Mouse (Mus musculus) midbrain, embryonic 12.5 days (tissue): Measurements from ENCODE around the gene Mlec. TPM values are rescaled to one million over a fixed set of nuclear protein-coding genes. Genes with fewer than 3 reads are reported as not detected.
A peak's percentile ranks its signal among the peaks of the same experiment; 100 is the strongest.
"Not testable (repeated sequence)": the region's sequence is repeated elsewhere in the genome, so short reads cannot be mapped to it uniquely, and the experiment has no call there.

Experiments
- ATAC-seq: fragments of 200-750 bp; cut with Nextera tagmentation; 2 replicates; pipeline ENCODE4 v1.8.0; 2017; ENCODE audit warnings: low read depth, moderate TSS enrichment, moderate library complexity; ENCODE audit not compliant: low FRiP score
- H3K27ac ChIP-seq: fragments of 300-500 bp; sonication (generic); replicated peaks from 2 replicates; pipeline ENCODE4 v1.5.1; 2016; ENCODE audit warnings: mild to moderate bottlenecking
- H3K27me3 ChIP-seq: fragments of 300-500 bp; sonication (generic); 2 replicates; pipeline ENCODE4 v1.6.1; 2016; ENCODE audit warnings: mild to moderate bottlenecking
- H3K36me3 ChIP-seq: fragments of 300-500 bp; sonication (generic); 2 replicates; pipeline ENCODE4 v1.6.1; 2016
- H3K4me1 ChIP-seq: fragments of 300-500 bp; sonication (generic); 2 replicates; pipeline ENCODE4 v1.6.1; 2016
- H3K4me2 ChIP-seq: fragments of 300-500 bp; sonication (generic); replicated peaks from 2 replicates; pipeline ENCODE4 v1.6.1; 2016; ENCODE audit warnings: mild to moderate bottlenecking, moderate library complexity
- H3K4me3 ChIP-seq: fragments of 300-500 bp; sonication (generic); 2 replicates; pipeline ENCODE4 v1.5.1; 2016; ENCODE audit warnings: mild to moderate bottlenecking
- H3K9ac ChIP-seq: fragments of 300-500 bp; sonication (generic); replicated peaks from 2 replicates; pipeline ENCODE4 v1.6.1; 2016; ENCODE audit warnings: mild to moderate bottlenecking, moderate library complexity
- H3K9me3 ChIP-seq: fragments of 300-500 bp; sonication (generic); 2 replicates; pipeline ENCODE4 v1.6.1; 2016; ENCODE audit warnings: mild to moderate bottlenecking
- WGBS: fragments of 180-500 bp; shearing (Covaris S2); methylation state at CpG from one replicate; pipeline ENCODE4 v1.1.7; 2016; 5-methylcytosine and 5-hydroxymethylcytosine counted together
- polyA plus RNA-seq: library from polyadenylated mRNA; unstranded; fragments of >200 nt; fragmentation: Nextera tagmentation; extraction: Ambion mirVana; gene quantifications from 2 replicates; pipeline ENCODE4 v1.2.1, GENCODE M21; 2016

Mlec gene
- polyA plus RNA-seq, 1 experiment from 2014 or later: 50.0 TPM

DNA sequence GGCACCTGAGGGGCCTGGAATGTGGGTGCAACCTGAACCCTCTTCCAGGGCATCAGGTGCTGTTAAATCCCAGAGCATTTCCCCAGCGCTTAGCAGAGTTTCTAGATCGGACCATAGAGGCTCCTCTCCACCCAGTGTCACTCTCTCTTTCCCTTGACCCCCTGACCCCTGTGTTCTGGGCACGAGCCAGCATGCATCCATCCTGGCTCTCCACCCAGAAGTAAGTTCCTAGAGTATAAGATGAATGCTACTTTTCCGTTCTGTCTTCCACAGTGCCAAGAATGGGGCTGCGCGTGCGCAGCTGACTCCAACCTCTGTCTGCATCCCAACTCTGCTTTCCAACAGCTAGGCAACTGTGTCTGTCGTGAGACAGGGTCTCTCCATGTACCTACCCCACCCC lies 12.2 kb upstream of the Mlec start:
- Histone ChIP-seq H3K9me3 (no peaks in the 10 kb centered on the region), H3K9ac (no peak overlapping the region), H3K27ac (no peak overlapping the region), H3K27me3 (no peaks in the 10 kb centered on the region), H3K36me3 (no peaks in the 10 kb centered on the region), H3K4me1 (peaks cover 6% of the 10 kb centered on the region; the same call in 1 of the 2 replicates), H3K4me2 (no peak overlapping the region), H3K4me3 (no peak overlapping the region)
- no peak for ATAC-seq
- 85% methylated on average over 8 of the region's 8 CpGs for WGBS

DNA sequence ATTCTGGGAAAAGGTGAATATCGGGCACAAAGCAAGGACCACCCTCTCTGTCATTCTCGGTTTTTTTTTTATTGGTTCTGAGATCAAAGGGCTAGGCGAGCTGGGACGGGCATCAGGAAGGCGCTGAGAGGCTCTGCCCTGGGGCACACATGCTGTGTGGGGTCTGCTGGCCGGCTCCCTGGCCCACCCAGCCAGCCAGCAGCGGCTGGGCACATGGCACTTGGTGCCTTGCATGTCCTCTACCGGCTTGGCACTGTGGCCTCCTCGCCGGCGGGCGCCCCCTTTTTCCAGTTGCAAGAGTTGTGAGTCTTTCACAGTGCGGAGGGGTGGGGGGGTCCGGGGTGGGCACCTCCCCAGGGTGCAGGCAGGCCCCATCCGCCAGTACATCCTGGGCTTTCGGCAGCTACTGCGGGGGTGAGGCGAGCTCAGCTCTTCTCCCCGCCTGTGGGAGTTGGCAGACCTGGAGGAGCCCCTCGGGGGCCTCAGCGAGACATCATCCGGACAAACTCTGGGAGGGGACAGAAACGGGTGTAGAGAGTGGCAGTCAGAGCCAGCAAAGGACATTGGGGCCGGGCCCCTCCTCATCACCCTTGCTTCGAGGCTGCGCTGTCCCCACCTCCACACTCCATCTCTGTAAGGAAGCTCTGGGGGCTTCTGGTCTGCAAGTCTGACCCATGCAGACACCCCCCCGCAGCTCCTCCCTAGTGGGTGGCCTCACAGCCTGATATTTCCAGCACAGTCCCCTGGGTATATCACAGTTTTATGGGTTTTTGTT lies 10.8 kb upstream of the Mlec start:
- Histone ChIP-seq H3K9me3 (no peaks in the 10 kb centered on the region), H3K4me3 (no peak overlapping the region), H3K4me2 (no peak overlapping the region), H3K4me1 (peaks cover 6% of the 10 kb centered on the region; the same call in 1 of the 2 replicates), H3K27me3 (no peaks in the 10 kb centered on the region), H3K27ac (no peak overlapping the region), H3K36me3 (no peaks in the 10 kb centered on the region), H3K9ac (no peak overlapping the region)
- no peak for ATAC-seq
- 53% methylated on average over 27 of the region's 27 CpGs for WGBS

DNA sequence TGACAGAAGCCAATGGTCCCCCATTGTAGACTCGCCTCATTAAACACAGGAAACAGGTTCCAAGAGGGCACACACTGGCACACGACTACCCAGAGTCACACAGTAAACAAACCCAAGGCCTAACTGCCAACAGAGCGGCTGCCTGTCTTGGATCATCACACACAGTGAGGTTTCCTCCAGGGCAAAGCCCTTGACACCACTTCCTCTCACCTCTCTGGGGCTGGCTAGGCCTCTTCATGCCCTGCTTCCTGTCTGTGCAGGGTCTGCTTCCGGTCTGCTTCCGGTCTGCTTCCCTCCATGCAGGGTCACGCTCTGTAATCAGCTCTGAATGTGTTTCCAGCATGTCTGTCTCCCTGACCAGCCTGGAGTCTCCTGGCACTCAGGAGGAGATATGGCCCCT lies 9.4 kb upstream of the Mlec start:
- H3K4me1 ChIP-seq: peaks cover 6% of the 10 kb centered on the region; the same call in 1 of the 2 replicates
- H3K9me3 ChIP-seq: no peaks in the 10 kb centered on the region
- no peak overlapping the region for H3K9ac ChIP-seq
- ATAC-seq: no peak
- WGBS: 82% methylated on average over 6 of the region's 6 CpGs
- H3K4me2 ChIP-seq: no peak overlapping the region
- H3K27ac ChIP-seq: no peak overlapping the region
- no peaks in the 10 kb centered on the region for H3K36me3 ChIP-seq
- no peak overlapping the region for H3K4me3 ChIP-seq
- no peaks in the 10 kb centered on the region for H3K27me3 ChIP-seq

DNA sequence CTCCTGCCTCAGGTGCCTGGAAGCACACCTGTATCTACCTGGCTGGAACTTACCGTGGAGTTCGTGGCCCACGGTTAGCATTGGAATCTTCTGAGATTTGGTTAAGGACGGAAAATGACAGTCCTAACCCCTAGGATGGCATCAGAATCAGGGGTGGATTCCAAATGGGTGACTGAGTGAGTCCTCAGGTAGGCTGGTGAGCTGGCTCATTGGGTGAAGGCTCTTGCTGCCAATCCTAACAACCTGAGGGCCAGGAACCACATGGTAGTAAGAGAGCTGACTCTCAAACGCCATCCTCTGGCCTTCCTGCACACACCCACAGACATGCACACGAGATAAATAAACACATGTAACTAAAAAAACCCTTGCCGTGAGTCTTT lies 8.8 kb upstream of the Mlec start:
- Histone ChIP-seq H3K27me3 (no peaks in the 10 kb centered on the region), H3K4me3 (no peak overlapping the region), H3K4me1 (peaks cover 6% of the 10 kb centered on the region; the same call in 1 of the 2 replicates), H3K9me3 (no peaks in the 10 kb centered on the region), H3K9ac (no peak overlapping the region), H3K4me2 (no peak overlapping the region), H3K27ac (no peak overlapping the region), H3K36me3 (no peaks in the 10 kb centered on the region)
- 85% methylated on average over 7 of the region's 7 CpGs for WGBS
- ATAC-seq: no peak

DNA sequence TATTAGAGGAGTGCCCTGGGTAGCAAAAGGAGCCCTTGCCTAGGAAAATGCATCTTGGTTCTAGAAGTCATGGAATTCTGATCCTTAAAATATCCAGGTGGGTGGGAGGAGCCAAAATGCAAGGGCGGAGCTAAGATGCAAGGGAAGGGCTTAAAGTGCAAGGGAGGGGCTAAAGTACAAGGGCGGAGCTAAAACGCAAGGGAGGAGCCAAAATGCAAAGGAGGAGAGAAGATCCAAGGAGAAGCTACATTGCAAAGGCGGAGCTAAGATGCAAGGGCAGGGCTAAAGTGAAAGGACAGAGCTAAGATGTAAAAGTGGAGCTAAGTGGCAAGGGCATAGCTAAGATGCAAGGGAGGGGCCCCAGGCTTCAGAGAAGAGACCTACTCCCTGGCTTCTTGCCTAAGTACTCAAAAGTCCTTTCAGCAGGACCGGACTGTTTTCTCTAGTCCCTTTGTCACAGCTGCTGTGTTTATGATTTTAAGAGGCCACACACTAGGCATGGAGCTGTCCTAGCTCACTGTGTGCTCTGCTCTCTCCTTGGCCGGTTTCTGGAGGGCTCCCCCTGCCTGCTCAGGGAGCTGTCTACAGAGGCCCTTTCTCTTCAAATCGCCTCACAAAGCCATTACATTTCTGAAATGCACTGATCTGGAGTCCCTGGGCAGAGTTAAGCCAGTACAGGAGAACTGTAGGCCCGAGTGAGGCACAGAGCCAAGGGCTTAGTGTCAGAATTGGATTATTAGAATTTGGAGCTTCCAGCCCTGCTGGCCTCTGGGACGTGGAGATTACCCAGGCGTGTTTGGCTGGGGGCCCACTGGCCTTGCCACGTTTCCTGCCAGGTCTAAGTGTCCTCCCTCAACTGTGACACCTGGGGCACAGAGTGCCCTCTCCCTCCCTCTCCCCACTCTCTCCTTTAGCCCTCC lies 8.2 kb upstream of the Mlec start:
- WGBS: 53% methylated on average over 11 of the region's 11 CpGs
- no peaks in the 10 kb centered on the region for H3K36me3 ChIP-seq
- no peak for ATAC-seq
- H3K4me3 ChIP-seq: no peak overlapping the region
- no peak overlapping the region for H3K27ac ChIP-seq
- no peak overlapping the region for H3K4me2 ChIP-seq
- H3K4me1 ChIP-seq: peaks cover 6% of the 10 kb centered on the region; the same call in 1 of the 2 replicates
- no peaks in the 10 kb centered on the region for H3K9me3 ChIP-seq
- no peak overlapping the region for H3K9ac ChIP-seq
- no peaks in the 10 kb centered on the region for H3K27me3 ChIP-seq

DNA sequence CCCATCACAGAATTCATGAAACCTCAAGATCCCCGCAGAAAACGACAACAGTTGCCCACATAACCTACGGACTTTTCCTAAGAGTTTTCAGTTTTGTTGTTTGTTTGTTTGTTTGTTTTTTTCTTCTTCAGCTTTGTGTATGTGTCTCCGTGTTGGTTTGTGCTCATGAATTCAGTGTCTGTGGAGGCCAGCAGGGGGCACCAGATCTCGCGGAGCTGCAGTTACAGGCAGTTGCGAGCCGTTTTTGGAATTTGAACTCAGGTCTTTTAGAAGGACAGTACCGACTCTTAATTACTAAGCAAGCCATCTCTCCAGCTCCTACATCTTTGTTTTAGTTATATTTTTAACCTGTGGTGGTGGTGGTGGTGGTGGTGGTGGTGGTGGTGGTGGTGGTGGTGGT lies 7.4 kb upstream of the Mlec start:
- no peak for ATAC-seq
- H3K9me3 ChIP-seq: no peaks in the 10 kb centered on the region
- no peak overlapping the region for H3K4me3 ChIP-seq
- no peaks in the 10 kb centered on the region for H3K27me3 ChIP-seq
- peaks cover 6% of the 10 kb centered on the region; the same call in 1 of the 2 replicates for H3K4me1 ChIP-seq
- no peaks in the 10 kb centered on the region for H3K36me3 ChIP-seq
- 65% methylated on average over 9 of the region's 9 CpGs for WGBS
- H3K4me2 ChIP-seq: no peak overlapping the region
- no peak overlapping the region for H3K9ac ChIP-seq
- no peak overlapping the region for H3K27ac ChIP-seq

DNA sequence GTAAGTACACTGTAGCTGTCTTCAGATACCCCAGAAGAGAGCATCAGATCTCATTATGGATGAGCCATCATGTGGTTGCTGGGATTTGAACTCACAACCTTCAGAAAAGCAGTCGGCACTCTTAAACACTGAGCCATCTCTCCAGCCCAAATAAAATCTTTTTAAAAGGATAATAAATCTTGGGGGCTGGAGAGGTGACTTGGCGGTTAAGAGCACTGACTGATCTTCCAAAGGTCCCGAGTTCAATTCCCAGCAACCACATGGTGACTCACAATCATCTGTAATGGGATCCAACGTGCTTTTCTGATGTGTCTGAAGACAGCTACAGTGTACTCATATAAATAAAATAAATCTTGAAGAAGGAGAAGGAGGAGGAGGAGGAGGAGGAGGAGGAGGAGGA lies 6.5 kb upstream of the Mlec start:
- H3K9ac ChIP-seq, H3K4me3 ChIP-seq, ATAC-seq, H3K4me2 ChIP-seq, H3K27me3 ChIP-seq, H3K4me1 ChIP-seq, H3K9me3 ChIP-seq, H3K36me3 ChIP-seq, H3K27ac ChIP-seq: not testable (repeated sequence)
- WGBS: 86% methylated on average over 4 of the region's 4 CpGs

DNA sequence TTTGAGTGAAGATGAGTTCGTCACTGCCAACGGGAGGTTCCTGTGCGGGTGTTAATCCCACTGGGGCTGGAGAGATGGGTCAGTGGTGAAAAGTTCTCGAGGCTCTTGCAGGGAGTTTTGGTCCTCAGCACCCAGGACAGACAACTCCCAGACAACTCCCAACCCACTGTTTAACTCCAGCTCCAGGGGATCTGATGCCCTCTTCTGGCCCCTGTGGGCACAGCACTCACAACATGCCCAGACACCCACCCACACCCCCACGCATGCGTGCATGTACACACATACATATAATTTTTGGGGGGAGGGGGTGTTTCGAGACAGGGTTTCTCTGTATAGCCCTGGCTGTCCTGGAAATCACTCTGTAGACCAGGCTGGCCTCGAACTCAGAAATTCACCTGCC lies 5.6 kb upstream of the Mlec start:
- 46% methylated on average over 8 of the region's 8 CpGs for WGBS
- ATAC-seq: no peak
- Histone ChIP-seq H3K36me3 (no peaks in the 10 kb centered on the region), H3K4me1 (peaks cover 4% of the 10 kb centered on the region; the same call in 1 of the 2 replicates), H3K27me3 (no peaks in the 10 kb centered on the region), H3K4me2 (no peak overlapping the region), H3K9me3 (no peaks in the 10 kb centered on the region), H3K27ac (no peak overlapping the region), H3K9ac (no peak overlapping the region), H3K4me3 (no peak overlapping the region)

DNA sequence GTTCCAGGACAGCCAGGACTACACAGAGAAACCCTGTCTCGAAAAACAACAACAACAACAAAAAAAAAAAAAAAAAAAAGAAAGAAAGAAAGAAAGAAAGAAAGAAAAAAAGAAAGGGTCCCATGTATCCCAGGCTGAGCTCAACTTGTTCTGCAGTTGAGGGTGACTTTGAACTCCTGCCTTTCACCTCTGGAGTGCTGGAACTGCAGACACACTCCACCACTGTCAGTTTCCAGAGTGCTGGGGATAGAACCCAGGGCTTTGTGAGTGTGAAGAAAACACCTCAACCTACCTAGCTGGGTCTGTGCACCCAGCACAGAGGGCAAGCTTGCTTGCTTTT lies 3.9 kb upstream of the Mlec start:
- not testable (repeated sequence) for ATAC-seq, H3K27ac ChIP-seq, H3K36me3 ChIP-seq, H3K9me3 ChIP-seq, H3K9ac ChIP-seq, H3K4me3 ChIP-seq, H3K4me2 ChIP-seq, H3K27me3 ChIP-seq
- WGBS: 82% methylated on average over 1 of the region's 1 CpGs
- peaks cover 10% of the 10 kb centered on the region for H3K4me1 ChIP-seq

DNA sequence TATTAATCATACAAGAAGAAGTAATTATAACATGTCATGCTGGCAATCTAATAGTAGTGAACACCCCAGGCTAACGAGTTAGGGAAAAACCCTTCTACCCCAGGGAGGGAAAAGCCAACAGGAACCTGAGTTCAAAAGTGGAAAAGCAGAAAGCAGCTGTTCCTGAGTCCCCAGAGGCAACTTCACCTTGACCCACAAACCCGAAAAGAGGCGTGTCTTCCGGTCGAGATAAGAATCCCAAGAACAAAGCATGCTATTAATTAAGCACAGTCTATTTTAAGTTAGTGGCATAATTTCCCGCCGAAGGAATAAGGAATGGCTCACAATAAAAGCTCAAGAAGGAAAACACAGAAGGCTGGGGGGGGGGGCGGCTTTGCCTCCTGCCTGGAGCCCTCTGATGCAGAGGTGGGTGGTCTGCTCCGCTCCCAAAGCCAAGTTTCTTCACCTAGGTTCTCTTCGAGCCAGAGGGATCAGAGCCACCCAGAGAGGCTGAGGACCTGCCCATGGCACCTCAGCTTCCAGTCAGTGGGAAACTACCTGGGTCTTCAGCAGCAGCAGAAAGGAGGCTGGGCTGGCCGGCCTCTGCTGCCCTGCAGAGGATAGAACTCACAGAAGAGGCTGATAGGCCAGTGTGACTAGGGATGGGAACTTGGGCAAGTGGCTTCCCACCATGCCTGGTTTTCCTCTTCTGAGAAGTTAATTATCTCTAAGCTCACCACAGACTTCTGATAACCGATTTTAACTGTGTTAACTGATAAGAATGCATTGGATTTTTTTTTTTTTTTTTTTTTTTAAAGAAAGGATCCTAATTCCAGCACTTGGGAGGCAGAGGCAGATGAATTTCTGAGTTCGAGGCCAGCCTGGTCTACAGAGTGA lies 3.3 kb upstream of the Mlec start:
- Histone ChIP-seq H3K9me3 (no peaks in the 10 kb centered on the region), H3K27ac (no peak overlapping the region), H3K36me3 (no peaks in the 10 kb centered on the region), H3K4me2 (0 out of 2 replicates have a peak overlapping the region, but pooled peaks have one; percentile 3), H3K4me1 (peaks cover 16% of the 10 kb centered on the region), H3K27me3 (no peaks in the 10 kb centered on the region), H3K9ac (no peak overlapping the region), H3K4me3 (no peak overlapping the region)
- 64% methylated on average over 13 of the region's 13 CpGs for WGBS
- ATAC-seq: no peak

DNA sequence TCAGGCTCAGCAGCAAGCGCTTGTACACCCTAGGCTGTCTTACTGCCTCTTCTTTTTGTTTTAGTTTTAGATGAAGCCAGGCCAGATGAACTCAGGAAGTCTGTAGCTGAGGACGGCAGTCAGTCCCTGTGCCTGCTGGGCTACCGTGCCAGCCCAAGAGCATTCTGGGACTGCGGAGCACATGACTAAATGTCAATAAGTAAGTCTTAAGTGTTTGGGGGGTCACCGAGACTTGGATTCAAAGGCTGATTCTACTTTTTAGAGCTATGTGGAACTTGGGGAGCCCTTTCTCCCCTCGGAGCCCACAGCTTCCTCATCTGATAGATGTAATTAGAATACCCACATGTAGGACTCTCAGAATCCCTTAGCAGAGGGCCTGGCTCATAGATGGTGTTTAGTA lies 2.7 kb upstream of the Mlec start:
- Histone ChIP-seq H3K4me1 (peaks cover 23% of the 10 kb centered on the region), H3K4me2 (no peak overlapping the region), H3K27me3 (no peaks in the 10 kb centered on the region), H3K4me3 (no peak overlapping the region), H3K36me3 (no peaks in the 10 kb centered on the region), H3K9ac (no peak overlapping the region), H3K27ac (no peak overlapping the region), H3K9me3 (no peaks in the 10 kb centered on the region)
- no peak for ATAC-seq
- 86% methylated on average over 6 of the region's 6 CpGs for WGBS
